Mouse (Mus musculus) lung, adult 2 months (tissue): ENCODE data around the gene 4932415D10Rik.

Source experiments
- CTCF ChIP-seq: fragments of 200-500 bp; IDR thresholded peaks from 2 replicates; pipeline ENCODE4 v1.5.1; 2011; ENCODE audit warnings: mild to moderate bottlenecking, low read length, control low read depth; ENCODE audit not compliant: insufficient read depth
- POLR2A ChIP-seq: fragments of 200-500 bp; IDR thresholded peaks from 2 replicates; pipeline ENCODE4 v1.6.1; 2011; ENCODE audit warnings: low read depth, mild to moderate bottlenecking, control low read depth, low read length, borderline replicate concordance; ENCODE audit errors: extremely low read depth

DNA sequence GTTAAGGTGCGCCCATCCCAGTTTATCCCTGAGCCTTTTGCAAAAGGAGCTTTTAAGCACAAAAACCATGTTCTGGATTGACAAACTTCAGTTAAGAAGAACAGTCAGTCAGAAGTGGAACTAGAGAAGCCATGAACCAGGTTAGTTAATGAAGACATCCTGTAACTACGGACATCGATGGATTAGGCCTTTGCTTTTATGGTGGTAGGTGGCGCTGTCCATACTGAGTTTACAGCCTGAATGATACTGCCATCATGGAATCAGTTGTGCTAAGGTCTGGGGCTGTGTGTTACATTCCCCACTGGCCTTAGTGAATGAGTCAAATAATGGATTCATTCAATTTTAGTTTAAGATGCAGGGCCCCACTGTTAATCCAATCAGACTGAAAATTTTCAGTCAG lies 39.0 kb upstream of the 4932415D10Rik start:
- no peak for TF ChIP-seq CTCF
- TF ChIP-seq POLR2A, result no peak
